Mouse (Mus musculus): ENCODE results near the gene Itpr2. TPM values are rescaled to one million over a fixed set of nuclear protein-coding genes. Genes with fewer than 3 reads are reported as not detected.

Gene Itpr2
- polyA plus RNA-seq, 1 experiment from 2014 or later = 4.3 TPM

DNA sequence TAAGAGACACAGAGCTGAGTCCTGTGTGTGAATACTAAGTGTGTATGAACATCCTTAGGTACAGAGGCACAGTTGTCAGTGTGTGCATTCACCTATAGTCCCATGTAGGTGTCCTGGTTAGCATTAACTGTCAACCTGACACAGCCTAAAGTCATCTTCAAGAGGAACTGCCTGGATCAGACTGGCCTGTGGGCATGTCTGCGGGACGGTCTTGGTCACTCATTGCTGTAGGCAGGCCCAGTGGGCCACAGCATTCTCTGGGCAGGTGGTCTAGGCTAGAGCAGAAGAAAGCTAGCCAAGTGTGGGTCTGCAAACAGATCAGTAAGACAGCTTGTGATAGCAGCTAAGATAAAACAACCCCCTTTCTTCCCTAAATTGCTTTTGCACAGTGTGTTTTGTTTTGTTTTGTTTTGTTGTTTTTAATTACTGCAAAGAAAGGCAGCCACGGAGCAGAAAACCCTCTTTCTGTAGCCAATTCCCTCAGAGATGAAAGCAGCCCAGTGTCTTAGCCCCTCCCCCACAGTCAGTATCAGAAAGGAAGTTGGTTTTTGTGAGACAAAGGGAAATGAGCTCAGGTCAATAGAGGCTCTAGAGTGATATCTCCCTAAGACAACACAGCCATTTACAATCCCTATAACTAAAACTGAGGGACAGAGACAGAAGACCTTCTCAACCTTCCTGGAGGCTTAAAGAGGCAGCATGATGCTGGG lies 422.1 kb downstream of the Itpr2 start:
- WGBS = 37% methylated on average over 3 of the region's 3 CpGs
- Histone ChIP-seq H3K36me3 (no peaks in the 10 kb centered on the region), H3K4me1 (no peaks in the 10 kb centered on the region), H3K4me2 (replicated peaks) (no peak overlapping the region), H3K27ac (no peak overlapping the region), H3K9me3 (no peaks in the 10 kb centered on the region), H3K27me3 (replicated peaks) (no peaks in the 10 kb centered on the region), H3K9ac (no peak overlapping the region), H3K4me3 (no peak overlapping the region)
- ATAC-seq (ENCODE audit: low FRiP score, low read depth) = no peak; the same call in 1 of the 2 replicates

GRCm38 (mm10) chr6:146079261-146079660 lies 422.8 kb downstream of the Itpr2 start:
- H3K9me3 ChIP-seq = no peaks in the 10 kb centered on the region
- H3K4me3 ChIP-seq = no peak overlapping the region
- H3K36me3 ChIP-seq = no peaks in the 10 kb centered on the region
- ATAC-seq (ENCODE audit: low FRiP score, low read depth) = no peak
- no peaks in the 10 kb centered on the region for H3K4me1 ChIP-seq
- H3K9ac ChIP-seq = no peak overlapping the region
- no peak overlapping the region for H3K27ac ChIP-seq
- WGBS = 56% methylated on average over 5 of the region's 5 CpGs
- no peak overlapping the region for H3K4me2 ChIP-seq (replicated peaks)
- H3K27me3 ChIP-seq (replicated peaks) = no peaks in the 10 kb centered on the region

GRCm38 (mm10) chr6:146078136-146078535 lies 423.9 kb downstream of the Itpr2 start:
- ATAC-seq (ENCODE audit: low FRiP score, low read depth) = 0 out of 2 replicates have a peak, but pooled peaks have one; percentile 29
- H3K4me2 ChIP-seq (replicated peaks) = no peak overlapping the region

DNA sequence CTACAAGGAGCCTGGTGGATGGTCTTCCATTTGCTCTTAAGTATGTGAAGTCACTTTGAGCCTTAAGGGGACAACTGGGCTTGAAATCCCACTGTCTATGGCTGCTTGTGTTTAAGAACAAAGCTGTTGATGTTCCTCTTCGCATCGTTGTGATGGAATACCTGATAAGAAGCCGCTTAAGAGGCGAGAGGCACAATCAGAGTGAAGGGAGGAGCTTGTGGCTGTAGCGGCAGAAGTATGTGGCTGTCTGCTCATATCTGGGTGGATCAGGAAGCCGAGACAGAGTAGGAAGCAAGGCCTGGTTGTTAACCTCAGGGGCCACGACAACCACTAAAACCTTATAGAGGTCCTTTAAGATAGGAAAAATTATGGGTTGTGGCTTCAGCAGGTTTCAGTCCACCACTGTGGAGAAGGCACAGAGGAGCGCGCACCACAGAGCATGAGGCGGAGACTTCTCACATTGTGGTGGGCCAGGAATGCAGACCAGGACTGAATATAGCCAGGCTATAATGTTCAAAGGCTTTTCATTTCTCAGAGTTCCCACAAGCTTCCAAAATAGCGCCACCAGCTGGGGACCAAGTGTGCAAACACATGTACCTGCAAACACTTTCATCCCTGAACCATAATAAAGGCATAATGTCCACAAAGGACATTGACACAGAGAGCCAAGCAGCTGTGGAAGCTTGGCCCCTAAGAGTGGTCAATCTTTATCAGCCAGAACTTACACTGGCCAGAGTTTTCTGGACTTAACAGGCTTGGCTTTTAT lies 424.7 kb downstream of the Itpr2 start:
- Histone ChIP-seq H3K27me3 (replicated peaks) (no peaks in the 10 kb centered on the region), H3K9ac (no peak overlapping the region), H3K9me3 (0 out of 2 replicates have a peak, but pooled peaks cover 5% of the 10 kb centered on the region), H3K4me1 (no peaks in the 10 kb centered on the region), H3K27ac (no peak overlapping the region), H3K4me3 (no peak overlapping the region), H3K36me3 (no peaks in the 10 kb centered on the region), H3K4me2 (replicated peaks) (no peak overlapping the region)
- 89% methylated on average over 11 of the region's 11 CpGs for WGBS
- no peak for ATAC-seq (ENCODE audit: low FRiP score, low read depth)

More at GRCm38 (mm10) chr6:146078136-146078535, 423.9 kb downstream of the Itpr2 start:
- Histone ChIP-seq H3K27ac (no peak overlapping the region), H3K9me3 (0 out of 2 replicates have a peak, but pooled peaks cover 5% of the 10 kb centered on the region), H3K9ac (no peak overlapping the region), H3K4me3 (no peak overlapping the region), H3K36me3 (no peaks in the 10 kb centered on the region), H3K4me1 (no peaks in the 10 kb centered on the region), H3K27me3 (replicated peaks) (no peaks in the 10 kb centered on the region)
- WGBS = 73% methylated on average over 15 of the region's 15 CpGs

- no peaks in the 10 kb centered on the region for H3K4me1 ChIP-seq
- H3K27me3 ChIP-seq (replicated peaks) = no peaks in the 10 kb centered on the region
- no peak overlapping the region for H3K9ac ChIP-seq
- no peak overlapping the region for H3K4me3 ChIP-seq
- ATAC-seq (ENCODE audit: low FRiP score, low read depth) = no peak
- H3K4me2 ChIP-seq (replicated peaks) = no peak overlapping the region
- WGBS = 86% methylated on average over 1 of the region's 1 CpGs
- 0 out of 2 replicates have a peak, but pooled peaks cover 5% of the 10 kb centered on the region for H3K9me3 ChIP-seq
- H3K36me3 ChIP-seq = no peaks in the 10 kb centered on the region
- H3K27ac ChIP-seq = no peak overlapping the region
Measured at GRCm38 (mm10) chr6:146072842-146073241, 429.2 kb downstream of the Itpr2 start.

- Histone ChIP-seq H3K4me1 (no peaks in the 10 kb centered on the region), H3K4me3 (no peak overlapping the region), H3K9ac (no peak overlapping the region), H3K9me3 (0 out of 2 replicates have a peak, but pooled peaks cover 5% of the 10 kb centered on the region), H3K27ac (no peak overlapping the region), H3K4me2 (replicated peaks) (no peak overlapping the region), H3K27me3 (replicated peaks) (no peaks in the 10 kb centered on the region), H3K36me3 (no peaks in the 10 kb centered on the region)
- ATAC-seq (ENCODE audit: low FRiP score, low read depth) = no peak
- WGBS = 90% methylated on average over 1 of the region's 1 CpGs
Measured at GRCm38 (mm10) chr6:146071883-146072282, 430.1 kb downstream of the Itpr2 start.

Other genes starting within 250 kb of the Itpr2 start
- gene Fgfr1op2, start 75.0 kb upstream of the Itpr2 start, polyA plus RNA-seq (2016; fragmentation: Nextera tagmentation; extraction: Ambion mirVana) = 64.4 and 68.9 TPM in 2 replicates
- gene Ints13, start 75.6 kb upstream of the Itpr2 start, polyA plus RNA-seq (2016; fragmentation: Nextera tagmentation; extraction: Ambion mirVana) = 76.6 and 76.9 TPM in 2 replicates
- gene Med21, start 140.3 kb upstream of the Itpr2 start, polyA plus RNA-seq (2016; fragmentation: Nextera tagmentation; extraction: Ambion mirVana) = 110 and 122 TPM in 2 replicates
- gene Tm7sf3, start 140.6 kb upstream of the Itpr2 start, polyA plus RNA-seq (2016; fragmentation: Nextera tagmentation; extraction: Ambion mirVana) = 25.6 and 27.7 TPM in 2 replicates
- gene Stk38l, start 222.8 kb upstream of the Itpr2 start, polyA plus RNA-seq (2016; fragmentation: Nextera tagmentation; extraction: Ambion mirVana) = 17.2 and 17.8 TPM in 2 replicates

Data from neural tube, embryonic 12.5 days (tissue).